Mouse (Mus musculus): ENCODE measurements at regions not wholly inside any gene's neighbourhood (a gene's known extent, or its start where the extent isn't known, plus 50 kb on each side); places are given as distances from the start of the nearest gene placed in this dataset.

- WGBS, result 73% methylated on average over 2 of the region's 2 CpGs
- Histone ChIP-seq H3K4me2 (ENCODE audit: low read depth, low read length) (no peak overlapping the region), H3K4me1 (ENCODE audit: insufficient read depth, low read length) (no peaks in the 10 kb centered on the region), H3K27me3 (ENCODE audit: insufficient read depth, low read length) (no peaks in the 10 kb centered on the region), H3K9me3 (ENCODE audit: low read length) (no peaks in the 10 kb centered on the region), H3K36me3 (ENCODE audit: insufficient read depth, low read length) (no peaks in the 10 kb centered on the region), H3K27ac (no peak overlapping the region), H3K9ac (replicated peaks; ENCODE audit: low read length) (no peak overlapping the region), H3K4me3 (ENCODE audit: low read length) (no peak overlapping the region)
- no peak for ATAC-seq
- no peak for DNase-seq (ENCODE audit: low spot score)
- no peak for TF ChIP-seq CTCF (IDR thresholded peaks at IDR 0.05; ENCODE audit: low read depth)
Measured at GRCm38 (mm10) chr4:55860055-55860454, 327.8 kb upstream of the Klf4 start.

GRCm38 (mm10) chr4:55859211-55859761, 327.0 kb upstream of the Klf4 start:
- Histone ChIP-seq H3K36me3 (ENCODE audit: insufficient read depth, low read length) (no peaks in the 10 kb centered on the region), H3K27me3 (ENCODE audit: insufficient read depth, low read length) (no peaks in the 10 kb centered on the region), H3K4me3 (ENCODE audit: low read length) (no peak overlapping the region), H3K9ac (replicated peaks; ENCODE audit: low read length) (no peak overlapping the region), H3K9me3 (ENCODE audit: low read length) (no peaks in the 10 kb centered on the region), H3K4me2 (ENCODE audit: low read depth, low read length) (no peak overlapping the region), H3K27ac (no peak overlapping the region), H3K4me1 (ENCODE audit: insufficient read depth, low read length) (no peaks in the 10 kb centered on the region)
- WGBS, result 89% methylated on average over 2 of the region's 2 CpGs
- ATAC-seq, result no peak
- DNase-seq (ENCODE audit: low spot score), result no peak
- TF ChIP-seq CTCF (IDR thresholded peaks at IDR 0.05; ENCODE audit: low read depth), result no peak

GRCm38 (mm10) chr4:55851430-55851829, 319.2 kb upstream of the Klf4 start:
- no peak for ATAC-seq
- H3K36me3 ChIP-seq (ENCODE audit: insufficient read depth, low read length), result no peaks in the 10 kb centered on the region
- WGBS, result 88% methylated on average over 1 of the region's 1 CpGs
- H3K27ac ChIP-seq, result no peak overlapping the region
- H3K9me3 ChIP-seq (ENCODE audit: low read length), result no peaks in the 10 kb centered on the region
- no peaks in the 10 kb centered on the region for H3K4me1 ChIP-seq (ENCODE audit: insufficient read depth, low read length)
- H3K4me3 ChIP-seq (ENCODE audit: low read length), result no peak overlapping the region
- no peak for DNase-seq (ENCODE audit: low spot score)
- no peak overlapping the region for H3K4me2 ChIP-seq (ENCODE audit: low read depth, low read length)
- no peaks in the 10 kb centered on the region for H3K27me3 ChIP-seq (ENCODE audit: insufficient read depth, low read length)
- H3K9ac ChIP-seq (replicated peaks; ENCODE audit: low read length), result no peak overlapping the region
- no peak for TF ChIP-seq CTCF (IDR thresholded peaks at IDR 0.05; ENCODE audit: low read depth)

- WGBS, result 86% methylated on average over 5 of the region's 5 CpGs
- no peak for TF ChIP-seq CTCF (IDR thresholded peaks at IDR 0.05; ENCODE audit: low read depth)
- H3K9me3 ChIP-seq (ENCODE audit: low read length), result no peaks in the 10 kb centered on the region
- H3K4me3 ChIP-seq (ENCODE audit: low read length), result no peak overlapping the region
- H3K36me3 ChIP-seq (ENCODE audit: insufficient read depth, low read length), result no peaks in the 10 kb centered on the region
- H3K4me2 ChIP-seq (ENCODE audit: low read depth, low read length), result no peak overlapping the region
- ATAC-seq, result no peak
- H3K9ac ChIP-seq (replicated peaks; ENCODE audit: low read length), result no peak overlapping the region
- no peak for DNase-seq (ENCODE audit: low spot score)
- H3K27me3 ChIP-seq (ENCODE audit: insufficient read depth, low read length), result no peaks in the 10 kb centered on the region
- H3K4me1 ChIP-seq (ENCODE audit: insufficient read depth, low read length), result no peaks in the 10 kb centered on the region
- H3K27ac ChIP-seq, result no peak overlapping the region
Measured at GRCm38 (mm10) chr4:55851027-55851426, 318.8 kb upstream of the Klf4 start.

GRCm38 (mm10) chr4:55843727-55844401, 311.6 kb upstream of the Klf4 start:
- no peak overlapping the region for H3K4me2 ChIP-seq (ENCODE audit: low read depth, low read length)
- H3K4me1 ChIP-seq (ENCODE audit: insufficient read depth, low read length), result no peaks in the 10 kb centered on the region
- ATAC-seq (peak; percentile 38; the same call in 1 of the 2 replicates), DNase-seq (ENCODE audit: low spot score) (peak; percentile 34)
- no peaks in the 10 kb centered on the region for H3K27me3 ChIP-seq (ENCODE audit: insufficient read depth, low read length)
- WGBS, result 38% methylated on average over 12 of the region's 12 CpGs
- H3K9ac ChIP-seq (replicated peaks; ENCODE audit: low read length), result no peak overlapping the region
- no peaks in the 10 kb centered on the region for H3K9me3 ChIP-seq (ENCODE audit: low read length)
- H3K4me3 ChIP-seq (ENCODE audit: low read length), result no peak overlapping the region
- no peaks in the 10 kb centered on the region for H3K36me3 ChIP-seq (ENCODE audit: insufficient read depth, low read length)
- no peak for TF ChIP-seq CTCF (IDR thresholded peaks at IDR 0.05; ENCODE audit: low read depth)
- no peak overlapping the region for H3K27ac ChIP-seq

GRCm38 (mm10) chr4:55838568-55838967, 306.3 kb upstream of the Klf4 start:
- H3K4me3 ChIP-seq (ENCODE audit: low read length), result no peak overlapping the region
- ATAC-seq, result no peak
- H3K4me2 ChIP-seq (ENCODE audit: low read depth, low read length), result no peak overlapping the region
- 88% methylated on average over 3 of the region's 3 CpGs for WGBS
- H3K4me1 ChIP-seq (ENCODE audit: insufficient read depth, low read length), result no peaks in the 10 kb centered on the region
- no peaks in the 10 kb centered on the region for H3K9me3 ChIP-seq (ENCODE audit: low read length)
- DNase-seq (ENCODE audit: low spot score), result no peak
- H3K27ac ChIP-seq, result no peak overlapping the region
- H3K9ac ChIP-seq (replicated peaks; ENCODE audit: low read length), result no peak overlapping the region
- H3K36me3 ChIP-seq (ENCODE audit: insufficient read depth, low read length), result no peaks in the 10 kb centered on the region
- H3K27me3 ChIP-seq (ENCODE audit: insufficient read depth, low read length), result no peaks in the 10 kb centered on the region
- TF ChIP-seq CTCF (IDR thresholded peaks at IDR 0.05; ENCODE audit: low read depth), result no peak

- H3K36me3 ChIP-seq (ENCODE audit: insufficient read depth, low read length), result no peaks in the 10 kb centered on the region
- no peaks in the 10 kb centered on the region for H3K4me1 ChIP-seq (ENCODE audit: insufficient read depth, low read length)
- TF ChIP-seq CTCF (IDR thresholded peaks at IDR 0.05; ENCODE audit: low read depth), result no peak
- ATAC-seq (no peak), DNase-seq (ENCODE audit: low spot score) (no peak)
- no peak overlapping the region for H3K4me3 ChIP-seq (ENCODE audit: low read length)
- no peaks in the 10 kb centered on the region for H3K9me3 ChIP-seq (ENCODE audit: low read length)
- no peak overlapping the region for H3K27ac ChIP-seq
- H3K4me2 ChIP-seq (ENCODE audit: low read depth, low read length), result no peak overlapping the region
- H3K9ac ChIP-seq (replicated peaks; ENCODE audit: low read length), result no peak overlapping the region
- 86% methylated on average over 9 of the region's 9 CpGs for WGBS
- H3K27me3 ChIP-seq (ENCODE audit: insufficient read depth, low read length), result no peaks in the 10 kb centered on the region
Measured at GRCm38 (mm10) chr4:55824047-55824760, 291.9 kb upstream of the Klf4 start.

All from hindbrain, postnatal 0 days (tissue).